Mouse (Mus musculus) 3134 (cell line): ENCODE data around the gene Mtrex.

Experiments used
- DNase-seq: peaks from one replicate; pipeline ENCODE4 v3.0.0-alpha.2; 2011; ENCODE audit warnings: low spot score; ENCODE audit not compliant: insufficient read length; ENCODE audit errors: extremely low read depth

Mtrex gene

GRCm38 (mm10) chr13:112870039-112870690 is 57.0 kb downstream of the Mtrex start:
- no peak for DNase-seq

GRCm38 (mm10) chr13:112867381-112867780 is 59.8 kb downstream of the Mtrex start:
- no peak for DNase-seq

- no peak for DNase-seq
Measured at GRCm38 (mm10) chr13:112866782-112867181, 60.4 kb downstream of the Mtrex start.

GRCm38 (mm10) chr13:112862978-112863677 is 64.1 kb downstream of the Mtrex start:
- no peak for DNase-seq

GRCm38 (mm10) chr13:112862342-112862741 is 64.9 kb downstream of the Mtrex start:
- DNase-seq, result no peak

- peak; percentile 76 for DNase-seq
Measured at GRCm38 (mm10) chr13:112861825-112862306, 65.3 kb downstream of the Mtrex start.

GRCm38 (mm10) chr13:112860911-112861310 is 66.3 kb downstream of the Mtrex start:
- no peak for DNase-seq

GRCm38 (mm10) chr13:112860370-112860769 is 66.8 kb downstream of the Mtrex start:
- no peak for DNase-seq

- DNase-seq, result no peak
Measured at GRCm38 (mm10) chr13:112859574-112860134, 67.5 kb downstream of the Mtrex start.

- DNase-seq, result no peak
Measured at GRCm38 (mm10) chr13:112857921-112858320, 69.3 kb downstream of the Mtrex start.

GRCm38 (mm10) chr13:112854402-112854801 is 72.8 kb downstream of the Mtrex start:
- no peak for DNase-seq

GRCm38 (mm10) chr13:112853710-112854316 is 73.4 kb downstream of the Mtrex start:
- DNase-seq, result no peak

- DNase-seq, result no peak
Measured at GRCm38 (mm10) chr13:112845931-112846330, 81.3 kb downstream of the Mtrex start.

- no peak for DNase-seq
Measured at GRCm38 (mm10) chr13:112840241-112841087, 86.7 kb downstream of the Mtrex start.

- DNase-seq, result no peak
Measured at GRCm38 (mm10) chr13:112838562-112839232, 88.5 kb downstream of the Mtrex start.

GRCm38 (mm10) chr13:112837621-112838155 is 89.5 kb downstream of the Mtrex start:
- DNase-seq, result no peak

- no peak for DNase-seq
Measured at GRCm38 (mm10) chr13:112836951-112837350, 90.2 kb downstream of the Mtrex start.

- no peak for DNase-seq
Measured at GRCm38 (mm10) chr13:112835113-112835512, 92.1 kb downstream of the Mtrex start.

- no peak for DNase-seq
Measured at GRCm38 (mm10) chr13:112833895-112834263, 93.3 kb downstream of the Mtrex start.
